Mouse (Mus musculus) embryo, embryonic 10 days (tissue): ENCODE results near the gene Plekha7.
A peak's percentile ranks its signal among the peaks of the same experiment; 100 is the strongest.
"Not testable (repeated sequence)": the region's sequence is repeated elsewhere in the genome, so short reads cannot be mapped to it uniquely, and the experiment has no call there.

Experiments
- DNase-seq: peaks from one replicate; pipeline ENCODE4 v3.0.0-alpha.2; 2015; ENCODE audit warnings: low spot score

The Plekha7 gene

DNA sequence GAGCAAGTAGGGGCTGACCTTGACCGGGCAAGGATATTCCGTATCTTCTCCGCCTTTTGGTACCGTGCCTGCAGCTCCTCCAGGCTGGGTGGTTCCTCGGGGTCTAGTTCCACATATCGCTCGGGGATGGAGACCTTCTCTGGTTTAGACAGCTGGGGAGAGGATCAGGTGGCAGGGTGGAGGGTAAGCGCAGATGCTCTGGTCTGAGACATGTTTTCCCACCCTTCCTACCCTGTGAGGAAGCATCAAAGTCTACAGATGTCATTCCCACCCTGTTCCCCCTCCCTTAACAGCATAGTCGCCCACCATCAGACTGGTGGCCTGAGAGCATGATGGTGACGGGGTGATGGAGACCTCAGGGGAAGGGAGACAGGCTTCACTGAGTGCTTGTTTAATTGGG lies 178.8 kb downstream of the Plekha7 start:
- no peak for DNase-seq

DNA sequence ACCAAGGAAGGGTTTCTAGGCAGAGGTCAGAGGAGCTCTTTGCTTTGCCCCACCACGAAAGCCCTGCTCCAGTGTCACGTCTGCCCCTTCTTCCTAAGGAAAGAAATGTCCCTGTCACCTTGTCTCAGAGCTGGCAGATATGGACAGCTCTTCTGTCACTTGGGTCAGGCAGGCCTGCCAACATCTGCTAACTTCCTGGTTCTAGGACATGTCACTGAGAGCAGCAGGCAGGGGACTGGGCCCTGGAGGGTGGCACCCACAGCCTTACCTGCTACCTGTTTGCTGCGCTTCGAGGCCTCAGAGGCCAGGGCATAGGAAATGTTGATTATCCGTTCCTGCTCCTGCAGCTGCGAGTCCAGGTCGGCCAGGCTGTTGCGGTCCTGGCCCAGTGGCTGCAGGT lies 179.9 kb downstream of the Plekha7 start:
- no peak for DNase-seq

DNA sequence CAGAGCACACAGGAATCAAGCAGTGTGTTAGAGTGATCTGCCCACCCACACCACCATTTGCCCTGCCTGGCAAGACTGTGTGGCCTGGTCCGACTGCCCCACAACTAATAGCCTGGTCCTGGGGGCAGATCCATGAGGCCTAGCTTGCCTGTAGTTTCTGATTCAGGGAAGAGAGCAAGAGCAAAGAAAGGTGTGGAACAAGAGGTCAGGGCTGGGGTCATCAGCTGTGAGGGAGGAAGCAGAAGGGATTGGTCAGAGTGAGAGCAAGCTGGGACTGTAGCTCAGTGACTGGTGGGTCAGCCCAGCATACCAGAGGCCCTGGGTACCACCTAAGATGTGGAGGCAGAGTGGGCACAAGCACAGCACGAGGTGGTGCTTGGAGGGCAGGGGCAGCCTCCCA lies 181.1 kb downstream of the Plekha7 start:
- DNase-seq = no peak

DNA sequence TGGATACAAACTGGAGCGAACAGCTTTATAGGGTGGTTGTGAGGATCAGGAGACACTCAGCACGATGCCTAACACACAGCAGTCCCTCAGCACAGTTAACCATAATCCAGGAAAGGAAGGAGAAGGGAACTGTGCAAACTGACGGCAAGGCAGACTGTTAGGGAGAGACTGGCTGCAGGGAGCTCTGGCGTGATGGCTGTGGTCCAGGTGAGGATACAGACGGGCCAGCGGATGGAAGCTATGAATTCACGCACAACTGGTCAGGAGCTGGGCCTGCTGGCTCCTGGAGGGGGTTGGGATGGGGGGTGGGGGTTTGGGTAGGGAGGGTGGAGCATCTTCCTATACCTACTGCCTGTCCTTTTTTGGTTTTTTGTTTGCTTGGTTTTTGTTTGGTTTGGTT lies 182.5 kb downstream of the Plekha7 start:
- DNase-seq = no peak

DNA sequence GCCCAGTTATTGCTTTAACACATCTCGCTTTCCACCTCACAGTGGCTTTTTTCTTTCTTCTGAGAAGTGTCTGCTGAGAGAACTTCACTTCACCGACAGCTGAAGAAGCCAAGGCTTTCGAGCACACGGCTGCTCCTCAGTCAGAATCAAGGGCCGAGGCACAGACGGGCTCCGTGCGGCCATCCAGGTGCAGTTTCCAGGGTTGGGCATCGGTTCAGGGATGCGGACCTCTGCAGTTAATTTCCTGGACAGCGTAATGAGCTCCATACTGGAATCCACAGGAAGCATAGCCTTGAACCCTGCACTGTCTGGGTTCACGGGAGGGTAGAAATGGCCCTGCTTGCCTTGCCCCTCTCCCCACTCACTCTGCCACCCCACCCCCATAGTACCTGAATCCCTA lies 184.1 kb downstream of the Plekha7 start:
- DNase-seq = no peak

DNA sequence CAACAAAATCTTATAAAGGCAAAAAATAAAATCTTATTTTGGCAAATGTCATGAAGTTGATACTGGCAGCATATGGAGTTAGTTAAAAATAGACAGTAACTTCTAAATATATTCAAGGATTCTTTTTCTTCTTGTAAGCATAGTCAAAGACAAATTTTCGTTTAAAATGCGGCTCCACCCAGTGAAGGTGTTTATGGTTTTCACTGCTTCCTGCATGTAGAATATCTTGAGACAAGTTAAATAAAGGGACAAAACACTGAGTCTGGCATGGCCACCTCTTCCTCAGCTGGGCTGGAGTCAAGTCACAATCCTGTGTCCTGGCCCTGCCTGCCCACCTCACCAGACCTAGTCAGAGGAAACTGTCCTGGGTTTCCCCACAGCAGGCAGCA lies 184.6 kb downstream of the Plekha7 start:
- DNase-seq = no peak

DNA sequence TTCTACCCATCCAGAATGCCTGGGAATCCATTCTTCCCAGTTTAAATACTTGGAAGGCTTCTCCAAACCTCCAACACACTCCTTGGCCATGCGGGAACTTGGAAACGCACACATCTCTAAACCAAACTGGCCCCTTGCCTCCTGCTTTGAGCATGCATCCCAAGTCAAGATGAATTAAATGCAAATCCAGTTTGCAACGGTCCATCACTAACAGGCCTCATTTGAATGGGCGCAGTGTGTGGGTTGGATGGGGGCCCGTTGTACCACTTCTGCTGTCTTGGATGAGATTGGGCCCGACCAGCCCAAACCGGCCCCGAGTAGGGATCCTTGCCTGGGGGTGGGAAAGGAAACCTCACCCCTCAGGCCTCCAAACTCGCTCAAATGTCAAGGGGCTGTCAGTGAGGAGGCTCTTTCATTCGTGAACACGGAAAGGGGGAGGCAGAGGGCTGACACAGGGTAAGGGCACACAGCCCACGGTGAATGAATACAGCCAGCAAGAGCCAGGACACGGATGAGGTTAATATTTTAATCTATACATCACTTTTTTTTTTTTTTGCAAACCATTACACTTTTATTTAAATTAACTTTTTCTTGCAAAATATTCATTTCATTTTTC lies 185.1 kb downstream of the Plekha7 start:
- DNase-seq = no peak

DNA sequence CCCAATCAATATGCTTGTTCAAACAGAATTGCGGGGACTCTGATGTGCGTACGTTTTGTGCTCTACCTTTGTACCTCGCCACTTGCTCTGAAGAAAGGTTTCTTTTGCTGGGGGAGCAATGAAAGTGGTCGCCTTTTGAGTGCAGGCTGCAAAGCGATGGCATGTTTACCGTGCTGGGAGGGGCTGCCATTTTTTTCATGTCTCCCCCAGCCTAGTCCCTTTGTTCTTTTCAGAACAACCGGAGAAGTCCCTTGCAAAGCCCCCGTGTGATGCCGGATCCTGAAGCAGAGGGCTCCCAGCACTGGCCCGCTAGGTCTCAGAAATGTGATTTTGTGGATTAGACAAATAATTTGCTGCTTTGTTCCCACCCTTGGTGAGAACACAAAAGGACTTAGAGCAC lies 187.0 kb downstream of the Plekha7 start:
- DNase-seq = no peak

DNA sequence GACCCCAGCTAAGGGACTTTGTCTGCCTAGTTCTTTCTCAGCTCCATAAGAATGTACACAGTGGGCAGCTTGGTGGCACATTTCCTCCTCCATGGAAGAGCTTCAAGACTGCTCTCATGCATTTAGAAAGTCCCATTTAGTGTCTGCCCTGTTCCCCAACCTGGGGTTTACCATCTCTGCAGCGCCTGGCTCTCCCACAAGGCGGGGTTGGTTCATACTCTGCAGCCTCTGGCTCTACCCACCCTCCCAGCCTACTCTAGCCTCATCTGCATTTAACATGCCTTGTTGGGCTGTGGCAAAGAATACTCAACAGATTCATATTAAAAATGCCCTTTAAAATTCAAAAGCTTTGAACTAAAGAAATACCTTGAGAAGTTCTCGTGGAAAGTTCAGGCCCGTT lies 187.4 kb downstream of the Plekha7 start:
- DNase-seq = no peak

DNA sequence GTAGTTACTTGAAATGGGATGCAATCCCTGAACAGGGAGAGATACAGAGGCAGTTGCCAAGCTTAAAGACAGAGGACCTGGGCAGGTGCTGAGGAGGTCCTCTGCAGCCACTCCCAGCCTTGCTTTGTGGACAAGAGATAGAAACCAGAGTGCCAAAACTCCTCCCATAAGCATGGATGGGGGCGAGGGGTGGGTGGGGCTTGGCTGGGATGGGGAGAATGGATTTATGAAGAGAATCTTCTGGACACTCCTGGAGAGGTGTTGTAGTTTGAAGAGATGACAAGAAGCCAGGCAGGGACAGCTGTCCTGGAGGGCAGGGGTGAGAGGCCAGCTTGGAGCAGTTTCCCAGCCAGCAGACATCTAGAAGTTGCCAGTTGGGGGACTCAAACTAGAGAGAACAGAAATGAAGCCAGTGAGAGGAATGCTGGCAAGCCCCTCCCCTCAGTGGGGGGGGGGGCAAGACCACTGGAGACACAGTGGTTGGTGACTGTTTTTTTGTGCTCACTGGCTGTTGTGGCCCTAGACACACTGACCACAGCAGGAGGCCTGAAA lies 188.8 kb downstream of the Plekha7 start:
- DNase-seq = no peak

DNA sequence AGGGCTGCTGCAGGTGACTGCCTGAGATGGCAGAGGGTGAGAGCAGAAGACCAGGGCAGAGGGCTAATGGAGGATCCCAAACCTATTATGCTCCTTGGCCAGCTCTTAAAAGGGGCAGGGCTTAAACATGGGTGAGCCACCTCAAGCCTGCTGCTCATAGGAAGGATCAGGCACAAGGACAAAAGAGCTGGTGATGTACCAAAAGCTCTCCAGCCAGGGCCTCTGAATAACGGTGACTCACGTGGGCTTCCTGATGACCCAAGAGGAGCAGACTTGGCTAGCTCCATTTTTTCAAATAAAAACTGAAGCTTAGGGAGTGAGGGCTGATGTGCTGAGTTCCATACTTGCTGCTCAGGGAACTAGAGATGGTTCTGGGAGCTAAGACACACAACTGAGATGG lies 192.2 kb downstream of the Plekha7 start:
- DNase-seq = no peak

DNA sequence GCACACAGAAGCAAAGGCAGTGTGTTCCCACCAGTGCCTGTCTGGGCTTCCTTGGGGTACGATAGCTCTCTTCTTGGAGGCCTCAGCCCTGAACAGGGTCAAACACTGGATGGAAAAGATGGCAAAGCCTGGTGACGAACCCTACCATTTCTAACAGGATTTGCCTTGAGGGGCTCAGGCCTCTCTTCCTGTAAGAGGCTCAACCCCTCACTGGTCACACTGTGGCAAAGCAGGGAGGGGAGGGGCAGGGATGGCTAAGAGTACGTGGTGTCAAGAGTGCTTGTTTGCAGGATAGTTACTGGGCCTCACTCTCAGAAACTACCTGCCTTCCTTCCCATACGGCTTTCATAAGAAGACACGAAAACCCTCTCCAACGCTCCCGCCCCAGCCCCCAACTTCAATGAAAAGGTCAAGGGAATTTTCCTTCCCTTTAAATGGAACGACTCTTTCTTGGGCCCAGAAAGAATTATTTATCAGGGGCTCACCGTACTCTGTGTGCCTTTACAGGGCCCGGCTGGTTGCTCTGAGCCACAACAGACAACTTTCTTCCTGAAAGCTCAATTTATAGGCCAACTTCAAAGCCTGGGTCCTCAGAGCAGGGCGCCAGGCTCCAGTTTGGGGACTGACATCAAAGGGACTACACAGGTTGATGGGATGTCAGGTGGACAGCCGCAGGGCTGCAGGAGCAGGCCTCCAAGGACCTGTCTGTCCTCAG lies 192.8 kb downstream of the Plekha7 start:
- DNase-seq = no peak

DNA sequence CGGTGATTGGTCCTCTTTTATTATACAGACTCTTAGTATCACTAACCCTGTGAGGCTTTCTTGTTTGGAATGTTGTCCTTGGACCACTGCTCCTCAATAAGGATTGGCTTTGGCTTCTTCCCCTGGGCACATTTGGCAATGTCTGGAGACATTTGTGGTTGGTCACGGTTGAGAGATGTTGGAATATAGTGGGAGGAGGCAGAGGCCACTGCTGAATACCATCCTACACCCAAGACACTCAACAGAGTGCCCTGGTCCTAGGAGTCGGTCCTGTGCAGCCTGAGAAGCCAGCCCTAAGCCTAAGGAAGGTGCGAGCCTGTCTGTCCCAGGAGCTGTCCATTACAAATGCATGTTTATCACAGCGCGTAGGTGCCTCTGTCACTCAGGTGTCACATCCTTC lies 196.6 kb downstream of the Plekha7 start:
- DNase-seq = no peak

DNA sequence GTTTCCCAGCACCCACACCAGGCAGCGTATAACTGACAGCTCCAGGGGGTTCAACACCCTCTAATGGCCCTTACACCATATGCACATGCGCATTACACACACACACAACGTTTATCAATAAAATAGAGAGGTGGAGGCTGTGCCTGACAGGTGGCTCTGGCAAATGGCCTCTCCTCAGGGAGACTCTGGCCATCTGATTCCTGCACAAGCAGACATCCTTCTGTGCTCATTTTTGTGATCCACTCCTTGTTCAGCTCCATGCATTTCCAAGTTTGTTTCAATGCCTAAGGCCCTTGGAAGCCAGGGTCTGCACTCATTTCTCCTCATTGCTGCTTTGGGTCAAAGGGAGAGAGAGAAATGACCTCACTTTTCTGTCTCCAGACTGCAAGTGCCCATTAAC lies 197.5 kb downstream of the Plekha7 start:
- no peak for DNase-seq

DNA sequence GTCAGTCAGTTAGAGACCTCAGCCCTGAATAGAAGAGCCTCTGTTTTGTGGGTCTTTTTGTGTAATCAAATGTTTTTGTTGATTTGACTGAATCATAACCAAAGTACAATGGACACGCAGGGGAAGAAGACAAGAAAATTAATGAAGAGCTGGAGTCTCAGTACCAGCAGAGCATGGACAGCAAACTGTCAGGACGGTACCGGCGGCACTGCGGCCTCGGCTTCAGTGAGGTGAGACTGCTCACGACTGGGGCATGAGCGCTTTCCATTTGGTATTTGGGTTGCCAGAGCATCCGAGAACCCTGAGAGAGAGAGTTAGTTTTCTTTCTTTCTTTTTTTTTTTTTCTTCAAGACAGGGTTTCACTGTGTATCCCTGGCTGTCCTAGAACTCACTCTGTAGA lies 205.1 kb downstream of the Plekha7 start:
- no peak for DNase-seq

DNA sequence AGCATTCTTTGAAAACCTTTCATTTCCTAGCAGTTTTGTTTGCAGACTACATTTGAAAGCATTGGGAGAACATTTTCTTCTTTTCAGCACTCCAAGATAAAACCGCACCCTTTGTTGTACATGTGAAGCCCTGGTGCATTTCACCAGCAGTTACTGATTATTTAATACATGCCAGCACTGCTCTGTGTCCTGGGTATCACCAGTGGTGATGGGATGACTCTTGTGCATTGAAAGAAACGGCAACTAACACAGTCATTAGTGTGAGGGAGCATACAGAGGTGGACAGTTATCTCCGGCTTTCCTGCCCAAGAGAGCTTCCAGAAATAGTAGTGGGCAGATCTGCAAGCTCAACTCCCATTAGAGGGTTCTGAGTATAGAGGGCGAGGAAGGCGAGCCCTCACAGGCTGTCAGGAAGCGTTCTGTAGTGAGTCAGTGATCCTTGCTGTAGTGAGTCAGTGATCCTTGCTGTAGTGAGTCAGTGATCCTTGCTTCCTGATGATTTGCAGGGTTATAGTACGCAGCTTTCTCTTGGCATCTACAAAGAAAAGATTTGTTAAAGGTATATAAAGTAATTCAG lies 208.1 kb downstream of the Plekha7 start:
- no peak for DNase-seq

DNA sequence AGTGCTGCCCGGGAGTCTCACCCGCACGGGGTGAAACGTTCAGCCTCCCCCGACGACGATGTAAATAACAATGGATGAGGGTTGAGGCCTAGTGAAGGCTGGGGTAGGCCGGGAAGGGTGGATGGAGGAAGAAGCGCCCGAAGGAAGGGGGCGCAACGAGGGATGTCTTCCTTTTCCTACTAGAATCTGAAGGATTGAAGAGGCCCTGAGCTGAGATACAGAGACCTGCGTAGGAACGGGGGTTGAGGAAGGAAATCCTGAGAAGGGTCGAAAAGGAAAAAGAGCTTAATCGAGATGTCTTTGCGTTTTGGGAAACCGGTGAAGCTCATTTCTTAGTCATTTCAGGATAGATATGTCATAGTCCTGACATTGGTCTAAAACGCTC lies 214.7 kb downstream of the Plekha7 start:
- DNase-seq = peak; percentile 17

DNA sequence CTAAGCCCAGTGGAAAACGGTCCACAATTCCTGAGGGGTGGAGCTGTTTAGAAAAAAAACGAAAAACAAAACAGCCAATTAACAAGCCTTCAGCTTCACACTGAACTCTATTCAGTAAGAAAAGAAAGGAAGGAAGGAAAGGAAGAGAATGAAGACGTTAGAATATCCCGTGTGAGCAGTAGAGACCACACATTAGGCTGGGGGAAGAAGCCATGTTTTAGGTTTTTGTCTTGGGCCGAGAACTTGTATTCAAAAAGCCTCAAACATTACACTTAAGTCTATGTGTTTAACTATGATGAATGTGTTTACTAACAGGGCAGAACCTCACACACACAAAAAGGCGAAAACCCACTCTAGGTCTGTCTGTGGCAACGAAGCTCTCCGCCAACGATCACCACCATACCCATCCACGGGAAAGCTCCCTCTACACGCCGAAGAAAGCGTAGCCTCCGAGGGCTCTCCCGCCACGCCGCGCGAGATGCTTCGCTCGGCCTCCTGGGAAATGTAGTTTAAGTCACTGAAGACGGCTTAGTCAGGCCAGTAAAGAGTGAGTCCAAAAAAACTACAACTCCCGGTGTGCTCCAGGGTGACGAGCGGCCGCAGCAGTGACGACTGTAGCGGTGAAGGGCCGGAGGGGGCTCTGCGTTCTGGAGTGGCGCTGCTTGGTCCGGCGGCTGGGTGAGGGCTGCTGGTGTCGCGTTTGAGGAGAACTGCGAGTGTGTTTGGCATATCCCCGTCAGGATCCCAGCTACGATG lies 215.3 kb downstream of the Plekha7 start:
- peak; percentile 98 for DNase-seq

DNA sequence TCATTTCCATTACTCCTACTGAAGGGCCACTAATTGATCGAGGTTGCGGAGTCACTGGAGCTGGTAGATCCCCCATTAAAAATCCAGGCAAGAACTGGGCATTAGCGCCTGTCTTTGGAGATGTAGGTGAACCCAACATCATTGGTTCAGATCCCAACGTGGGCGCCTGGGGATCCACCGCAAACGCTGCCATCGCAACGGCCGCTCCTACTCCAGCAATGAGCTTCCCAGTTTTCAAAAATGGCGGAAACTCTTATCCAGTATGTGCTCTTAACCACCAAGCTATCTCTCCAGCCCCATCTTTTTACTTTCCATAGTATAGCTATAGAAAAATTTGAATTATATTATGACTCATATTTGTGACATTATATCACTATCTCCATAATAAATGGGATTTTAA lies 223.8 kb downstream of the Plekha7 start, which contains the start of gene Gm4353:
Gm4353 (minus strand) TSS at position 270 of the 400 bp plus-strand sequence.
- not testable (repeated sequence) for DNase-seq
